Mouse (Mus musculus): ENCODE measurements around the gene Plcl1. TPM values are rescaled to one million over a fixed set of nuclear protein-coding genes. Genes with fewer than 3 reads are reported as not detected.

Gene Plcl1
- total and polyA plus RNA-seq, 3 experiments = 0.08 to 0.41 (median 0.13) TPM

DNA sequence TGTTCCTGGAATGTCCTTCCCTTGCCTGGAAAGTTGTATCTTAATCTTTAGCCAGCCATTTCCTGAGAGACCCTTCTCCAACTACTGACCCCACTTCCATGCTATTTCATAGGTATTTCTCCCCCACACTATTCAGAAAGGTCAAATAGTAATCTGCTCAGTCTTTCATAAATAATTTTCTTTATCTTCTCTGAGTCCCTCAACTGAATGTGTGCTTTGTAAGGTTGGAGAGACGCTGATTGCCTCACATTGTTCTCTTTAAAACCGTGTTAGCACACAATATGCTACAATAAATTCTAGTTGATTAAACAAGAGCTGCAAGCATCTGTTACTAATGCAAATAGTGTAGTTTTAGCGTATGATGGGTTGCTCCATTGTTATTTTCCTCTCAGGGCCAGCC, 300.0 kb downstream of the Plcl1 start:
- Histone ChIP-seq H3K79me2 (replicated peaks; ENCODE audit: control insufficient read depth, extremely low read depth, insufficient read depth, poor library complexity, severe bottlenecking) (no peaks in the 10 kb centered on the region), H3K4me1 (ENCODE audit: control insufficient read depth in 1 of 2, insufficient read depth in 2 of 2) (no peaks in the 10 kb centered on the region), H3K4me3 (replicated peaks in 1 of 3; ENCODE audit: low read depth in 2 of 3, low read length in 2 of 3, poor library complexity in 1 of 3) (no peak overlapping the region), H3K27me3 (replicated peaks) (no peaks in the 10 kb centered on the region), H3K9ac (ENCODE audit: insufficient read depth, low read depth) (no peak overlapping the region), H3K4me2 (ENCODE audit: insufficient read depth, low read depth, poor library complexity, severe bottlenecking) (no peak overlapping the region), H3K36me3 (replicated peaks in 1 of 2; ENCODE audit: control insufficient read depth in 1 of 2, insufficient read depth in 1 of 2, low read length in 1 of 2) (no peaks in the 10 kb centered on the region), H3K9me3 (replicated peaks; ENCODE audit: low read length) (no peaks in the 10 kb centered on the region), H3K27ac (ENCODE audit: insufficient read depth, low read depth) (no peak overlapping the region)
- dilution Hi-C loops (cut with MboI; ENCODE audit: extremely low pct_ligation_motif_present, extremely low pct_unique_long_range_greater_than_20kb, low sequenced_read_pairs) = no loop called here
- no peak for DNase-seq (ENCODE audit: extremely low read depth)
- in situ Hi-C loops (cut with MboI; ENCODE audit: low pct_ligation_motif_present, low pct_unique_long_range_greater_than_20kb, low sequenced_read_pairs) = no loop called here
- TF ChIP-seq SMC3 (IDR thresholded peaks at IDR 0.05; ENCODE audit: low read depth, low read length) (no peak), NELFE (IDR thresholded peaks at IDR 0.05; ENCODE audit: low read depth, low read length) (no peak), MEF2A (IDR thresholded peaks at IDR 0.05; ENCODE audit: borderline replicate concordance, low read depth, low read length) (no peak), MXI1 (IDR thresholded peaks at IDR 0.05; ENCODE audit: low read depth, low read length) (no peak), POLR2A (IDR thresholded peaks at IDR 0.05; ENCODE audit: low read depth, low read length) (no peak), ZMIZ1 (IDR thresholded peaks at IDR 0.05; ENCODE audit: low read depth, low read length) (no peak), SIN3A (IDR thresholded peaks at IDR 0.05; ENCODE audit: low read length) (no peak), RCOR1 (conservative IDR thresholded peaks at IDR 0.05; ENCODE audit: low read depth, low read length) (no peak), GABPA (IDR thresholded peaks at IDR 0.05; ENCODE audit: insufficient replicate concordance, low read depth, low read length) (no peak), PAX5 (IDR thresholded peaks at IDR 0.05; ENCODE audit: low read length) (no peak), ELF1 (IDR thresholded peaks at IDR 0.05; ENCODE audit: low read depth, low read length) (no peak), ZKSCAN1 (IDR thresholded peaks at IDR 0.05; ENCODE audit: borderline replicate concordance, low read depth, low read length) (no peak)

DNA sequence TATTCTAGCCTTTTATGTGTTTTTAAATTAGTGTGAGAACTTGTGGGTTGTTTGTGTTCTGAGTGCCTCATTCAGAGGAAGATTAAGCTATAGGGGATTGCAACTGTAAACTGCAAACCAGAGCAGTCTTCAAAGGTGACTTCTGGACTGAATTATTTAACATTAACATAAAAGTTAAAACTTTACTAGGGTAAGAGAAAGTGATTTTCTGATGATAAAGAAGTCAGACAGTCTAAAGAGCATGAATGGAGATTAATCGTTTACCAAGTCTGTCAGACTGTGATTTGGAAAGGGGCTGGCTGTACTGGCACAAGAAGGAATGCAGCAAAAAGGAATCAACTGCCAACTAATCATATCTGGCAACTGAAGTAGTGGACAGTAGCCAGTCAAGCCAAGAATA, 301.2 kb downstream of the Plcl1 start:
- no peaks in the 10 kb centered on the region for H3K27me3 ChIP-seq (replicated peaks)
- H3K4me2 ChIP-seq (ENCODE audit: insufficient read depth, low read depth, poor library complexity, severe bottlenecking) = no peak overlapping the region
- DNase-seq (ENCODE audit: extremely low read depth) = no peak
- H3K36me3 ChIP-seq (replicated peaks in 1 of 2; ENCODE audit: control insufficient read depth in 1 of 2, insufficient read depth in 1 of 2, low read length in 1 of 2) = no peaks in the 10 kb centered on the region
- no peak overlapping the region for H3K27ac ChIP-seq (ENCODE audit: insufficient read depth, low read depth)
- TF ChIP-seq ZC3H11A (IDR thresholded peaks at IDR 0.05; ENCODE audit: low read depth, low read length) (no peak), BHLHE40 (IDR thresholded peaks at IDR 0.05; ENCODE audit: low read depth, low read length) (no peak), E2F4 (IDR thresholded peaks at IDR 0.05; ENCODE audit: insufficient replicate concordance, low read depth, low read length) (no peak), KAT2A (IDR thresholded peaks at IDR 0.05; ENCODE audit: insufficient replicate concordance, low read length) (no peak), SMC3 (IDR thresholded peaks at IDR 0.05; ENCODE audit: low read depth, low read length) (no peak), ZMIZ1 (IDR thresholded peaks at IDR 0.05; ENCODE audit: low read depth, low read length) (no peak), USF2 (conservative IDR thresholded peaks at IDR 0.05; ENCODE audit: low read depth, low read length) (no peak), ZKSCAN1 (IDR thresholded peaks at IDR 0.05; ENCODE audit: borderline replicate concordance, low read depth, low read length) (no peak), GABPA (IDR thresholded peaks at IDR 0.05; ENCODE audit: insufficient replicate concordance, low read depth, low read length) (no peak), ELF1 (IDR thresholded peaks at IDR 0.05; ENCODE audit: low read depth, low read length) (no peak), PAX5 (IDR thresholded peaks at IDR 0.05; ENCODE audit: low read length) (no peak), MAZ (IDR thresholded peaks at IDR 0.05; ENCODE audit: low read depth, low read length) (no peak), ZNF384 (IDR thresholded peaks at IDR 0.05; ENCODE audit: low read depth, low read length) (no peak), CHD1 (IDR thresholded peaks at IDR 0.05; ENCODE audit: low read depth, low read length) (no peak), NRF1 (IDR thresholded peaks at IDR 0.05; ENCODE audit: low read depth, low read length) (no peak), MAFK (IDR thresholded peaks at IDR 0.05; ENCODE audit: insufficient replicate concordance, low read length) (no peak), USF1 (IDR thresholded peaks at IDR 0.05; ENCODE audit: low read depth, low read length) (no peak), SIN3A (IDR thresholded peaks at IDR 0.05; ENCODE audit: low read length) (no peak)
- H3K4me3 ChIP-seq (replicated peaks in 1 of 3; ENCODE audit: low read depth in 2 of 3, low read length in 2 of 3, poor library complexity in 1 of 3) = no peak overlapping the region
- no peak overlapping the region for H3K9ac ChIP-seq (ENCODE audit: insufficient read depth, low read depth)
- in situ Hi-C loops (cut with MboI; ENCODE audit: low pct_ligation_motif_present, low pct_unique_long_range_greater_than_20kb, low sequenced_read_pairs) = no loop called here
- no peaks in the 10 kb centered on the region for H3K9me3 ChIP-seq (replicated peaks; ENCODE audit: low read length)
- dilution Hi-C loops (cut with MboI; ENCODE audit: extremely low pct_ligation_motif_present, extremely low pct_unique_long_range_greater_than_20kb, low sequenced_read_pairs) = no loop called here
- H3K79me2 ChIP-seq (replicated peaks; ENCODE audit: control insufficient read depth, extremely low read depth, insufficient read depth, poor library complexity, severe bottlenecking) = no peaks in the 10 kb centered on the region
- H3K4me1 ChIP-seq (ENCODE audit: control insufficient read depth in 1 of 2, insufficient read depth in 2 of 2) = no peaks in the 10 kb centered on the region

All from CH12.LX (cell line).